8 mouse cellular contexts compared by ENCODE assay signal in the genomic region with DNA sequence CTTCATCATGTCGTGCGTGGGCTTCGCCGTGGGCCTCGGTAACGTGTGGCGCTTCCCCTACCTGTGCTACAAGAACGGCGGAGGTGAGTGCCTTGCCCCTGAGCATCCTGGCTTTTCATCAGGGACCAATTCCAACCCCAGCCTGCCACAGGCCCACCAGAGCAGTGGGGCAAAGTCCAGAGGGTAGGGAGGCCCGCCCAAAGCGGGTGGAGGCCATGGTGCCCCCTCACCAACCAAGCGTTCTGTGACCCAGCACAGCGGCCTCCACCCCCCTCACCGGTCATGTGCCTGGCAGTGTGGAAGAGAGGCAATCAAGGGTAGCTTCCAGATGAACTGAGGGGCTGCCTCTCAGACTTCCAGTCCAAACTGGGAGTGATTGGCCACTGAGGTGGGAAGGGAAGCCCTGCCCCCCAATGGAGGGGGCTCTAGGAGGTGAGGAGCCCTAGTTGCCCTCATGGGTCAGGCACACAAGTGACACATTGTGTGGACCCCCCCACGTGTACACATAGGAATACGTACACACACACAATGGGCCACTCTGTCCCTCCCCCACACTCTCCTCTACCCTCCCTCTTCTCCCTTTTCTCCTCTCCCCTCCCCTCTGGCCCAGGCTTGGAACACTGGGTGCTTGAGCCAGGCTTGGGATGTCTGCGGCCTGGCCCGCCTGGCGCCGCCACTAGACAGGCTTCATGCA. TPM values are rescaled to one million over a fixed set of nuclear protein-coding genes. Genes with fewer than 3 reads are reported as not detected.
DNase-seq lines count a peak whose midpoint lies in the region; ATAC-seq and TF ChIP-seq lines count a peak whose summit lies in the region.

No protein-coding gene starts in this region.

- H3K9ac ChIP-seq in heart, adult 2 months (ENCODE audit: low read depth, low read length), result peak overlapping the region; percentile 95
- peak overlapping the region; percentile 41; the same call in 1 of the 2 replicates for H3K9ac ChIP-seq in liver, postnatal 0 days (replicated peaks)
- peak overlapping the region; percentile 54; the same call in 1 of the 2 replicates for H3K9ac ChIP-seq in stomach, embryonic 15.5 days

- H3K79me2 ChIP-seq in heart, adult 2 months (replicated peaks; ENCODE audit: control insufficient read depth, insufficient read depth, low read length), result no peaks in the 10 kb centered on the region

- H3K27ac ChIP-seq in heart, adult 2 months, result peak overlapping the region; percentile 90
- peak overlapping the region; percentile 91 for H3K27ac ChIP-seq in kidney, adult 2 months (ENCODE audit: insufficient read depth, low read depth, low read length)
- H3K27ac ChIP-seq in liver, postnatal 0 days (ENCODE audit: low read depth), result no peak overlapping the region
- H3K27ac ChIP-seq in stomach, embryonic 15.5 days, result no peak overlapping the region

- peak; percentile 31; the same call in 1 of the 2 replicates for ATAC-seq in liver, postnatal 0 days
- 0 out of 2 replicates have a peak, but pooled peaks have one; percentile 20 for ATAC-seq in stomach, embryonic 15.5 days (ENCODE audit: insufficient read depth, low FRiP score, low read depth)

- no peaks in the 10 kb centered on the region for H3K9me3 ChIP-seq in liver, postnatal 0 days (ENCODE audit: low read length)
- H3K9me3 ChIP-seq in stomach, embryonic 15.5 days, result no peaks in the 10 kb centered on the region

- H3K36me3 ChIP-seq in heart, adult 2 months (ENCODE audit: control insufficient read depth, insufficient read depth, low read length), result peaks cover 2% of the 10 kb centered on the region; the same call in 1 of the 2 replicates
- no peaks in the 10 kb centered on the region for H3K36me3 ChIP-seq in kidney, adult 2 months (ENCODE audit: control insufficient read depth, insufficient read depth, low read length)
- H3K36me3 ChIP-seq in liver, postnatal 0 days (replicated peaks; ENCODE audit: insufficient read depth, low read length), result no peaks in the 10 kb centered on the region
- H3K36me3 ChIP-seq in stomach, embryonic 15.5 days, result no peaks in the 10 kb centered on the region

- H3K4me1 ChIP-seq in heart, adult 2 months (ENCODE audit: control insufficient read depth, insufficient read depth, low read length), result peaks cover 4% of the 10 kb centered on the region
- H3K4me1 ChIP-seq in kidney, adult 2 months (ENCODE audit: control insufficient read depth, insufficient read depth, low read length), result peaks cover 8% of the 10 kb centered on the region; the same call in 1 of the 2 replicates
- no peaks in the 10 kb centered on the region for H3K4me1 ChIP-seq in liver, postnatal 0 days (ENCODE audit: insufficient read depth)
- H3K4me1 ChIP-seq in stomach, embryonic 15.5 days, result no peaks in the 10 kb centered on the region

- intact Hi-C loops in heart, adult 2 months (cut with DNase I), result loop anchor here (2.0 to 5.0 kb wide), 4 partner anchors 17 to 273 kb away; a partner anchor contains a TSS

- peak overlapping the region; percentile 76 for H3K4me2 ChIP-seq in liver, postnatal 0 days (ENCODE audit: low read depth, low read length)
- H3K4me2 ChIP-seq in stomach, embryonic 15.5 days, result peak overlapping the region; percentile 67

- WGBS in heart, adult 2 months, result 36% methylated on average over 20 of the region's 20 CpGs
- WGBS in kidney, adult 2 months, result 15% methylated on average over 20 of the region's 20 CpGs
- WGBS in liver, postnatal 0 days (ENCODE audit: insufficient replicate concordance), result 48% methylated on average over 16 of the region's 20 CpGs
- 31% methylated on average over 20 of the region's 20 CpGs for WGBS in stomach, embryonic 15.5 days

- peak overlapping the region; percentile 57 for H3K4me3 ChIP-seq in heart, adult 2 months
- H3K4me3 ChIP-seq in kidney, adult 2 months (ENCODE audit: insufficient read depth, low read depth, low read length), result peak overlapping the region; percentile 96
- H3K4me3 ChIP-seq in liver, postnatal 0 days (ENCODE audit: low read depth, low read length), result peak overlapping the region; percentile 55
- peak overlapping the region; percentile 58 for H3K4me3 ChIP-seq in stomach, embryonic 15.5 days (replicated peaks)

- no peaks in the 10 kb centered on the region for H3K27me3 ChIP-seq in heart, adult 2 months (ENCODE audit: control insufficient read depth, insufficient read depth, low read length)
- no peaks in the 10 kb centered on the region for H3K27me3 ChIP-seq in kidney, adult 2 months (replicated peaks; ENCODE audit: control insufficient read depth, insufficient read depth, low read length)
- H3K27me3 ChIP-seq in liver, postnatal 0 days (ENCODE audit: insufficient read depth, low read length), result peaks cover 8% of the 10 kb centered on the region
- no peaks in the 10 kb centered on the region for H3K27me3 ChIP-seq in stomach, embryonic 15.5 days (replicated peaks)

- no peak; the same call in 1 of the 2 replicates for TF ChIP-seq POLR2A in heart, adult 2 months (IDR thresholded peaks at IDR 0.05; ENCODE audit: insufficient read depth, low read depth, low read length)
- no peak for TF ChIP-seq POLR2A in kidney, adult 2 months (IDR thresholded peaks at IDR 0.05; ENCODE audit: low read depth, low read length)

- no peak for TF ChIP-seq CTCF in heart, adult 2 months (IDR thresholded peaks at IDR 0.05)
- TF ChIP-seq CTCF in kidney, adult 2 months (conservative IDR thresholded peaks at IDR 0.05; ENCODE audit: insufficient read depth, insufficient read length, low read depth, low read length), result no peak
- no peak for TF ChIP-seq CTCF in liver, postnatal 0 days (IDR thresholded peaks at IDR 0.05; ENCODE audit: low read depth)

- DNase-seq in left cerebral cortex, adult 11 months (ENCODE audit: low spot score), result peak; percentile 41
- DNase-seq in left cerebral cortex, adult 18-20 months (ENCODE audit: low spot score in 2 of 2), result no peak
- peak; percentile 55 to 58 for DNase-seq in cerebellum, postnatal 10 days
- DNase-seq in heart, adult 2 months, result peak; percentile 41 to 46
- DNase-seq in kidney, adult 2 months, result peak; percentile 73
- DNase-seq in liver, postnatal 0 days, result no peak
- no peak for DNase-seq in urinary bladder, postnatal 10 days (ENCODE audit: low spot score)

- TF ChIP-seq EP300 in heart, adult 2 months (IDR thresholded peaks at IDR 0.05; ENCODE audit: insufficient read depth, low read depth, low read length), result no peak
- no peak for TF ChIP-seq EP300 in liver, postnatal 0 days (IDR thresholded peaks at IDR 0.05; ENCODE audit: low read depth)

RNA-seq across cellular contexts. Expression of a gene that starts 1.2 kb away (rescaled TPM):
- 100 to 1,000 TPM in 1 of 2 experiments, 10 to 100 TPM in 1; 95.9 to 102 TPM for total RNA-seq in left cerebral cortex, adult 18-20 months (2021)
- 100 to 1,000 TPM; 155 to 179 TPM for total RNA-seq in heart, adult 2 months (2021)
- 155 and 205 TPM in 2 replicates for polyA plus RNA-seq in heart, adult 2 months (2012; rRNA removed)
- 228 and 237 TPM in 2 replicates for polyA plus RNA-seq in kidney, adult 2 months (2012; rRNA removed)
- 0.72 and 0.81 TPM in 2 replicates for polyA plus RNA-seq in liver, postnatal 0 days (2015; fragmentation: Nextera tagmentation; extraction: Ambion mirVana)
- 6.8 and 7.1 TPM in 2 replicates for polyA plus RNA-seq in stomach, embryonic 15.5 days (2015; fragmentation: Nextera tagmentation; extraction: Ambion mirVana)

RNA-seq across cellular contexts. Expression of a gene that starts 14.2 kb away (rescaled TPM):
- 100 to 1,000 TPM in 1 of 2 experiments, 10 to 100 TPM in 1; 84.2 to 108 TPM for total RNA-seq in left cerebral cortex, adult 18-20 months (2021)
- total RNA-seq in heart, adult 2 months (2021), result 1 to 10 TPM; 6.5 to 8.0 TPM
- 15.8 and 20.4 TPM in 2 replicates for polyA plus RNA-seq in heart, adult 2 months (2012; rRNA removed)
- 1.3 and 2.3 TPM in 2 replicates for polyA plus RNA-seq in kidney, adult 2 months (2012; rRNA removed)
- 0.61 and 0.66 TPM in 2 replicates for polyA plus RNA-seq in liver, postnatal 0 days (2015; fragmentation: Nextera tagmentation; extraction: Ambion mirVana)
- 17.7 and 20.4 TPM in 2 replicates for polyA plus RNA-seq in stomach, embryonic 15.5 days (2015; fragmentation: Nextera tagmentation; extraction: Ambion mirVana)

RNA-seq across cellular contexts. Expression of a gene that starts 34.9 kb away (rescaled TPM):
- 1 to 10 TPM; 1.2 to 1.3 TPM for total RNA-seq in left cerebral cortex, adult 18-20 months (2021)
- not detected for total RNA-seq in heart, adult 2 months (2021)
- polyA plus RNA-seq in heart, adult 2 months (2012; rRNA removed), result 0.04 TPM in 1 of 2 replicates, not detected in the other
- 8.4 and 9.2 TPM in 2 replicates for polyA plus RNA-seq in kidney, adult 2 months (2012; rRNA removed)
- 3.9 and 4.2 TPM in 2 replicates for polyA plus RNA-seq in liver, postnatal 0 days (2015; fragmentation: Nextera tagmentation; extraction: Ambion mirVana)
- polyA plus RNA-seq in stomach, embryonic 15.5 days (2015; fragmentation: Nextera tagmentation; extraction: Ambion mirVana), result 15.0 and 16.9 TPM in 2 replicates

RNA-seq across cellular contexts. Expression of a gene that starts 41.9 kb away (rescaled TPM):
- total RNA-seq in left cerebral cortex, adult 18-20 months (2021), result 10 to 100 TPM; 79.2 to 91.3 TPM
- total RNA-seq in heart, adult 2 months (2021), result 10 to 100 TPM; 71.8 to 79.5 TPM
- 43.1 and 70.9 TPM in 2 replicates for polyA plus RNA-seq in heart, adult 2 months (2012; rRNA removed)
- polyA plus RNA-seq in kidney, adult 2 months (2012; rRNA removed), result 81.7 and 111 TPM in 2 replicates
- 143 and 144 TPM in 2 replicates for polyA plus RNA-seq in liver, postnatal 0 days (2015; fragmentation: Nextera tagmentation; extraction: Ambion mirVana)
- 270 and 283 TPM in 2 replicates for polyA plus RNA-seq in stomach, embryonic 15.5 days (2015; fragmentation: Nextera tagmentation; extraction: Ambion mirVana)

RNA-seq across cellular contexts. Expression of a gene that starts 42.3 kb away (rescaled TPM):
- 10 to 100 TPM; 10.2 to 12.3 TPM for total RNA-seq in left cerebral cortex, adult 18-20 months (2021)
- 10 to 100 TPM; 25.4 to 29.7 TPM for total RNA-seq in heart, adult 2 months (2021)
- polyA plus RNA-seq in heart, adult 2 months (2012; rRNA removed), result 32.9 and 35.3 TPM in 2 replicates
- polyA plus RNA-seq in kidney, adult 2 months (2012; rRNA removed), result 20.0 and 20.2 TPM in 2 replicates
- polyA plus RNA-seq in liver, postnatal 0 days (2015; fragmentation: Nextera tagmentation; extraction: Ambion mirVana), result 7.0 and 7.5 TPM in 2 replicates
- 18.6 and 19.5 TPM in 2 replicates for polyA plus RNA-seq in stomach, embryonic 15.5 days (2015; fragmentation: Nextera tagmentation; extraction: Ambion mirVana)

Comparison
In these comparisons a context has a peak if more than half of its experiments do, and no peak if none do; other contexts are left out.
1. DNase-seq: peak in left cerebral cortex, adult 11 months (single experiment), cerebellum, postnatal 10 days (2 of 2), heart, adult 2 months (2 of 2) and kidney, adult 2 months (single experiment); none in left cerebral cortex, adult 18-20 months (0 of 2), liver, postnatal 0 days (single experiment) and urinary bladder, postnatal 10 days (single experiment).
2. H3K27ac ChIP-seq: peak in heart, adult 2 months (single experiment) and kidney, adult 2 months (single experiment); none in liver, postnatal 0 days (single experiment) and stomach, embryonic 15.5 days (single experiment).
3. H3K9ac ChIP-seq: peak in every context shown above with its lines; median percentile 95 in heart, adult 2 months; 54 in stomach, embryonic 15.5 days; 41 in liver, postnatal 0 days.
4. RNA of a gene that starts 1.2 kb away (polyA plus RNA-seq): 228 to 237 TPM in kidney, adult 2 months and 155 to 205 TPM in heart, adult 2 months; 6.8 to 7.1 TPM in stomach, embryonic 15.5 days and 0.72 to 0.81 TPM in liver, postnatal 0 days; every median in the first group is over 10 times any median in the second.
5. Peak in every context shown above with its lines, with median percentiles within 50 percentile points of each other: H3K4me3 ChIP-seq.